Mouse (Mus musculus) MEL (cell line): ENCODE measurements around the gene Ephb3. TPM values are rescaled to one million over a fixed set of nuclear protein-coding genes. Genes with fewer than 3 reads are reported as not detected.

Experiments used
- DNase-seq: peaks from one replicate; pipeline ENCODE4 v3.0.0; 2011; ENCODE audit warnings: low read depth, low spot score
- H3K27ac ChIP-seq: 2 replicates; pipeline ENCODE4 v1.5.1; 2012; ENCODE audit warnings: low read depth, mild to moderate bottlenecking, control low read depth, low read length, moderate library complexity; ENCODE audit not compliant: control insufficient read depth
- H3K27me3 ChIP-seq, 2 experiments: fragments of 150-350 bp in 1 of 2; sonication (generic) in 1 of 2; 2 replicates each; pipeline ENCODE4 v1.6.1; 2012; ENCODE audit warnings: low read length in 2 of 2, mild to moderate bottlenecking in 2 of 2, improper control_type of control experiment in 1 of 2, moderate library complexity in 1 of 2; ENCODE audit not compliant: insufficient read depth in 2 of 2, control insufficient read depth in 1 of 2
- H3K36me3 ChIP-seq, 2 experiments: 2 replicates each; pipeline ENCODE4 v1.6.1; 2012 to 2014; ENCODE audit warnings: low read length in 2 of 2, improper control_type of control experiment in 1 of 2, inconsistent platforms in 1 of 2, mild to moderate bottlenecking in 1 of 2; ENCODE audit not compliant: insufficient read depth in 2 of 2, control insufficient read depth in 1 of 2
- H3K4me1 ChIP-seq, 2 experiments: fragments of 150-350 bp in 1 of 2; sonication (generic) in 1 of 2; 2 replicates each; pipeline ENCODE4 v1.6.1; 2012; ENCODE audit warnings: low read length in 2 of 2, improper control_type of control experiment in 1 of 2, mild to moderate bottlenecking in 1 of 2; ENCODE audit not compliant: insufficient read depth in 2 of 2, control insufficient read depth in 1 of 2
- H3K4me3 ChIP-seq, 2 experiments: fragments of 150-350 bp in 1 of 2; sonication (generic) in 1 of 2; 2 replicates each; pipeline ENCODE4 v1.5.1; 2012; ENCODE audit warnings: low read depth in 2 of 2, low read length in 2 of 2, mild to moderate bottlenecking in 2 of 2, moderate library complexity in 2 of 2, control low read depth in 1 of 2, improper control_type of control experiment in 1 of 2; ENCODE audit not compliant: control insufficient read depth in 1 of 2, insufficient read depth in 1 of 2
- H3K79me2 ChIP-seq: 2 replicates; pipeline ENCODE4 v1.6.1; 2012; ENCODE audit warnings: mild to moderate bottlenecking, low read length, moderate library complexity; ENCODE audit not compliant: control insufficient read depth, poor library complexity, insufficient read depth
- H3K9ac ChIP-seq: 2 replicates; pipeline ENCODE4 v1.6.1; 2012; ENCODE audit warnings: low read depth, mild to moderate bottlenecking, control low read depth, low read length, moderate library complexity; ENCODE audit not compliant: control insufficient read depth, poor library complexity, severe bottlenecking
- H3K9me3 ChIP-seq: fragments of 150-350 bp; sonication (generic); replicated peaks from 2 replicates; pipeline ENCODE4 v1.6.1; 2012; ENCODE audit warnings: mild to moderate bottlenecking, low read length, improper control_type of control experiment, moderate library complexity; ENCODE audit not compliant: insufficient read depth
- CHD1 ChIP-seq: IDR thresholded peaks from 2 replicates; pipeline ENCODE4 v1.6.1; 2012; ENCODE audit warnings: low read depth, mild to moderate bottlenecking, inconsistent platforms, low read length, improper control_type of control experiment
- E2F4 ChIP-seq: IDR thresholded peaks from 2 replicates; pipeline ENCODE4 v1.6.1; 2011; ENCODE audit warnings: low read depth, low read length, improper control_type of control experiment, borderline replicate concordance
- GATA1 ChIP-seq: IDR thresholded peaks from 2 replicates; pipeline ENCODE4 v1.6.1; 2011; ENCODE audit warnings: low read depth, low read length, improper control_type of control experiment
- HCFC1 ChIP-seq: IDR thresholded peaks from 2 replicates; pipeline ENCODE4 v1.6.1; 2012; ENCODE audit warnings: low read depth, mild to moderate bottlenecking, inconsistent platforms, low read length, improper control_type of control experiment, moderate library complexity
- KAT2A ChIP-seq: conservative IDR thresholded peaks from 2 replicates; pipeline ENCODE4 v1.6.1; 2012; ENCODE audit warnings: low read depth, low read length, improper control_type of control experiment, inconsistent platforms
- MAFK ChIP-seq: IDR thresholded peaks from 2 replicates; pipeline ENCODE4 v1.6.1; 2011; ENCODE audit warnings: low read depth, mild to moderate bottlenecking, low read length, improper control_type of control experiment, borderline replicate concordance
- MAZ ChIP-seq: IDR thresholded peaks from 2 replicates; pipeline ENCODE4 v1.6.1; 2012; ENCODE audit warnings: low read depth, mild to moderate bottlenecking, inconsistent platforms, low read length, improper control_type of control experiment
- MEF2A ChIP-seq: IDR thresholded peaks from 2 replicates; pipeline ENCODE4 v1.6.1; 2014; ENCODE audit warnings: low read depth, mild to moderate bottlenecking, inconsistent platforms, low read length, improper control_type of control experiment; ENCODE audit not compliant: poor library complexity, insufficient replicate concordance, severe bottlenecking; ENCODE audit errors: extremely low read depth
- MXI1 ChIP-seq: IDR thresholded peaks from 2 replicates; pipeline ENCODE4 v1.6.1; 2011; ENCODE audit warnings: mild to moderate bottlenecking, low read depth, low read length, improper control_type of control experiment
- MYB ChIP-seq: IDR thresholded peaks from 2 replicates; pipeline ENCODE4 v1.6.1; 2011; ENCODE audit warnings: mild to moderate bottlenecking, low read depth, low read length, improper control_type of control experiment
- MYC ChIP-seq: IDR thresholded peaks from 2 replicates; pipeline ENCODE4 v1.6.1; 2011; ENCODE audit warnings: low read depth, mild to moderate bottlenecking, low read length, improper control_type of control experiment, moderate library complexity
- NELFE ChIP-seq: IDR thresholded peaks from 2 replicates; pipeline ENCODE4 v1.6.1; 2011; ENCODE audit warnings: low read depth, low read length, improper control_type of control experiment
- NRF1 ChIP-seq: IDR thresholded peaks from 2 replicates; pipeline ENCODE4 v1.6.1; 2014; ENCODE audit warnings: low read depth, mild to moderate bottlenecking, inconsistent platforms, low read length, improper control_type of control experiment, moderate library complexity; ENCODE audit not compliant: poor library complexity, insufficient read depth, severe bottlenecking
- POLR2A ChIP-seq, 2 experiments: IDR thresholded peaks; 2 replicates each; pipeline ENCODE4 v1.6.1; 2011 to 2012; ENCODE audit warnings: low read length in 2 of 2, mild to moderate bottlenecking in 2 of 2, control low read depth in 1 of 2, improper control_type of control experiment in 1 of 2, low read depth in 1 of 2, moderate library complexity in 1 of 2; ENCODE audit not compliant: control insufficient read depth in 1 of 2, insufficient read depth in 1 of 2, poor library complexity in 1 of 2
- POLR2AphosphoS2 ChIP-seq: IDR thresholded peaks from 2 replicates; pipeline ENCODE4 v1.6.1; 2011; ENCODE audit warnings: low read length, improper control_type of control experiment
- RAD21 ChIP-seq: IDR thresholded peaks from 2 replicates; pipeline ENCODE4 v1.6.1; 2011; ENCODE audit warnings: mild to moderate bottlenecking, low read depth, low read length, improper control_type of control experiment
- RCOR1 ChIP-seq: IDR thresholded peaks from 2 replicates; pipeline ENCODE4 v1.6.1; 2012; ENCODE audit warnings: low read depth, mild to moderate bottlenecking, inconsistent platforms, low read length, improper control_type of control experiment
- SIN3A ChIP-seq: IDR thresholded peaks from 2 replicates; pipeline ENCODE4 v1.6.1; 2012; ENCODE audit warnings: low read length, improper control_type of control experiment, inconsistent platforms
- TAL1 ChIP-seq: IDR thresholded peaks from 2 replicates; pipeline ENCODE4 v1.6.1; 2012; ENCODE audit warnings: mild to moderate bottlenecking, inconsistent platforms, low read length, moderate library complexity, mixed read lengths
- TCF12 ChIP-seq: IDR thresholded peaks from 2 replicates; pipeline ENCODE4 v1.6.1; 2014; ENCODE audit warnings: low read depth, mild to moderate bottlenecking, inconsistent platforms, low read length, improper control_type of control experiment, moderate library complexity
- USF1 ChIP-seq: IDR thresholded peaks from 2 replicates; pipeline ENCODE4 v1.6.1; 2014; ENCODE audit warnings: low read depth, mild to moderate bottlenecking, inconsistent platforms, low read length, improper control_type of control experiment, moderate library complexity
- USF2 ChIP-seq, 2 experiments: IDR thresholded peaks; 2 replicates each; pipeline ENCODE4 v1.6.1; 2011 to 2012; ENCODE audit warnings: improper control_type of control experiment in 2 of 2, low read length in 2 of 2, borderline replicate concordance in 1 of 2, inconsistent platforms in 1 of 2, low read depth in 1 of 2, mild to moderate bottlenecking in 1 of 2; ENCODE audit not compliant: insufficient read depth in 1 of 2
- ZNF384 ChIP-seq: IDR thresholded peaks from 2 replicates; pipeline ENCODE4 v1.6.1; 2012; ENCODE audit warnings: low read depth, mild to moderate bottlenecking, inconsistent platforms, low read length, improper control_type of control experiment
- polyA plus RNA-seq, 2 experiments: library from polyadenylated mRNA; stranded (reverse) in 1 of 2; unstranded in 1 of 2; fragments of >175 nt in 1 of 2; fragments of >200 nt in 1 of 2; gene quantifications; 2 replicates each; pipeline versions ENCODE4 v1.2.1 to v1.2.4; 2012; ENCODE audit warnings: low replicate concordance in 2 of 2, low read depth in 1 of 2; ENCODE audit not compliant: insufficient read length in 2 of 2, insufficient read depth in 1 of 2, missing spikeins in 1 of 2
- total RNA-seq: library from RNA; depleted of rRNA; stranded (reverse); fragments of 300-350 nt; gene quantifications from 2 replicates; pipeline ENCODE4 v1.2.3, GENCODE M21; 2012

Gene Ephb3
- total and polyA plus RNA-seq, 3 experiments: 0.46 to 2.9 TPM; not detected in 1

- Histone ChIP-seq H3K9me3 (no peaks in the 10 kb centered on the region), H3K9ac (no peak overlapping the region), H3K36me3 (no peaks in the 10 kb centered on the region), H3K79me2 (peaks cover 2% of the 10 kb centered on the region; the same call in 1 of the 2 replicates), H3K4me3 (no peak overlapping the region), H3K27me3 (peaks cover 0 to 2% of the 10 kb centered on the region in 2 experiments; a peak in 2 of 4 replicates), H3K4me1 (peaks cover 0 to 5% of the 10 kb centered on the region in 2 experiments; a peak in 1 of 4 replicates), H3K27ac (no peak overlapping the region)
- no peak for TF ChIP-seq MAFK
- TF ChIP-seq KAT2A: no peak
- TF ChIP-seq ZNF384: no peak
- no peak for TF ChIP-seq MEF2A
- TF ChIP-seq CHD1: no peak
- no peak for TF ChIP-seq RCOR1
- TF ChIP-seq NELFE: no peak
- TF ChIP-seq POLR2A (IDR thresholded peaks at IDR 0.05; ENCODE audit: control insufficient read depth in 1 of 2, insufficient read depth in 1 of 2, low read depth in 1 of 2, low read length in 2 of 2, poor library complexity in 1 of 2): no peak
- TF ChIP-seq SIN3A: no peak
- no peak for TF ChIP-seq NRF1
- DNase-seq: no peak
Observed at GRCm38 (mm10) chr16:21244803-21245202, 40.2 kb downstream of the Ephb3 start.

DNA sequence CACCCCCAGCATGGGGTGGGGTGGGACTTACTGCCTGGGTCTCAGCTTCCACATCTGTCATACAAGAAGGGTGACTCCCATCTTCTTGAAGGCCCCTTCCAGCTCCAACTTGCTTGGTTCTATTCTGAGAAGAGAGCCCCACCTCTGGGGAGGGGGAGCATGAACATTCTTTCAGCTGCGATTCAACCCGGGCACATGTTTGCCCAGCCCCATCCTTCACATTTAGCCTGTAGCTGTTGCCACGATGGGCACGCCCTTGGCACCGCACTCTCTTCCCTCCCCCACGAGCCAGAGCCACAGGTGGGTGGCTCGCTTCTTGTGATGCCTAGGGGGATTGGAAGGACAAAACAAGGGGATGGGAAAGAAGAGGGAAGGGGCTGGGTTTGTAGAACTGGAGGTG lies 40.8 kb downstream of the Ephb3 start:
- Histone ChIP-seq H3K27ac (no peak overlapping the region), H3K4me3 (no peak overlapping the region), H3K9me3 (no peaks in the 10 kb centered on the region), H3K27me3 (peaks cover 0 to 2% of the 10 kb centered on the region in 2 experiments; a peak in 2 of 4 replicates), H3K4me1 (peaks cover 0 to 5% of the 10 kb centered on the region in 2 experiments; a peak in 1 of 4 replicates), H3K36me3 (no peaks in the 10 kb centered on the region), H3K9ac (no peak overlapping the region), H3K79me2 (peaks cover 2% of the 10 kb centered on the region; the same call in 1 of the 2 replicates)
- DNase-seq: no peak
- no peak for TF ChIP-seq CHD1
- TF ChIP-seq TCF12: no peak
- no peak for TF ChIP-seq RAD21
- no peak for TF ChIP-seq MAZ
- no peak for TF ChIP-seq USF1
- TF ChIP-seq GATA1: no peak
- no peak for TF ChIP-seq MXI1
- no peak for TF ChIP-seq POLR2A (IDR thresholded peaks at IDR 0.05; ENCODE audit: control insufficient read depth in 1 of 2, insufficient read depth in 1 of 2, low read depth in 1 of 2, low read length in 2 of 2, poor library complexity in 1 of 2)
- no peak for TF ChIP-seq POLR2AphosphoS2
- no peak for TF ChIP-seq MYC
- no peak for TF ChIP-seq E2F4
- no peak for TF ChIP-seq HCFC1
- no peak for TF ChIP-seq TAL1
- no peak for TF ChIP-seq RCOR1
- no peak for TF ChIP-seq USF2 (IDR thresholded peaks at IDR 0.05; ENCODE audit: borderline replicate concordance in 1 of 2, insufficient read depth in 1 of 2, low read depth in 1 of 2, low read length in 2 of 2)
- TF ChIP-seq MYB: no peak
